Mouse (Mus musculus): ENCODE measurements around the gene Megf6.

DNA sequence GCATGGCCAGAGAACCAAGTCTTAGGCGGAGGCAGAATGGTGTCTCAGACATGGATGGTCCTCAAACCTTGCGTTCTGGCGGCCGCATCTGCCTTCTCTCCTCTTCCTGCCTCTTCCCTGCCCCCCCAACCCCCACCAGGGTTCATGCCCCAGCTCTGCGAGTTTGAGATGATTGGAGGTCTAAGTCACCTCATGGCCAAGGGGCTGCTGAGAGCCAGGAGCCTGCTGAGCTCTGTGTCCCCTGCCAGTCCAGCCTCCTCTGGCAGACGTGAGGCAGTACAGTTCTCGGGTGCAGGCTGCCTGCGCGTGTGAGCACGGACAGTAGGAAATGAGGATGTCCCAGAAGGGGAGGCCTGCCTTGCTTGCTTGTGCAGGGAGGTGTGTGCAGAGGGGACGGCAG lies 56.1 kb downstream of the Megf6 start:
- no peak for TF ChIP-seq CTCF (IDR thresholded peaks at IDR 0.05; ENCODE audit: low read depth, low read length)
- no peak for TF ChIP-seq POLR2A (IDR thresholded peaks at IDR 0.05; ENCODE audit: insufficient read depth, low read length)
